Mouse (Mus musculus): ENCODE measurements at regions not wholly inside any gene's neighbourhood (a gene's known extent, or its start where the extent isn't known, plus 50 kb on each side); places are given as distances from the start of the nearest gene placed in this dataset.

- TF ChIP-seq CTCF (IDR thresholded peaks at IDR 0.05; ENCODE audit: low read depth) (no peak), EP300 (IDR thresholded peaks at IDR 0.05; ENCODE audit: low read depth) (no peak)
Measured at GRCm38 (mm10) chr8:89234041-89234440, 190.1 kb upstream of the Sall1 start.
